Mouse (Mus musculus): ENCODE measurements around the gene Dhrs7b. TPM values are rescaled to one million over a fixed set of nuclear protein-coding genes. Genes with fewer than 3 reads are reported as not detected.
"Not testable (repeated sequence)": the region's sequence is repeated elsewhere in the genome, so short reads cannot be mapped to it uniquely, and the experiment has no call there.

The Dhrs7b gene
- polyA plus RNA-seq, 1 experiment: 6.0 TPM

GRCm38 (mm10) chr11:60864166-60864565, 33.7 kb downstream of the Dhrs7b start:
- WGBS: 98% methylated on average over 2 of the region's 2 CpGs
- TF ChIP-seq POLR2A (IDR thresholded peaks at IDR 0.05; ENCODE audit: low read depth, low read length) (no peak), CTCF (IDR thresholded peaks at IDR 0.05; ENCODE audit: extremely low read depth, insufficient read depth, insufficient read length, insufficient replicate concordance) (no peak)
- no peaks in the 10 kb centered on the region for H3K27me3 ChIP-seq (ENCODE audit: control insufficient read depth, insufficient read depth, low read length)
- no peak for DNase-seq (ENCODE audit: low read depth in 1 of 2, low spot score in 2 of 2)
- no peak overlapping the region for H3K4me3 ChIP-seq (ENCODE audit: extremely low read depth, insufficient read depth, insufficient read length)
- H3K36me3 ChIP-seq (ENCODE audit: control insufficient read depth, insufficient read depth, low read length): peaks cover 17% of the 10 kb centered on the region
- no peak overlapping the region for H3K27ac ChIP-seq (ENCODE audit: insufficient read depth, low read length)
- H3K4me1 ChIP-seq (ENCODE audit: control insufficient read depth, insufficient read depth, insufficient read length): no peaks in the 10 kb centered on the region

- Histone ChIP-seq H3K4me1 (ENCODE audit: control insufficient read depth, insufficient read depth, insufficient read length) (no peaks in the 10 kb centered on the region), H3K27me3 (ENCODE audit: control insufficient read depth, insufficient read depth, low read length) (no peaks in the 10 kb centered on the region), H3K36me3 (ENCODE audit: control insufficient read depth, insufficient read depth, low read length) (peaks cover 17% of the 10 kb centered on the region), H3K27ac (ENCODE audit: insufficient read depth, low read length) (no peak overlapping the region), H3K4me3 (ENCODE audit: extremely low read depth, insufficient read depth, insufficient read length) (no peak overlapping the region)
- TF ChIP-seq POLR2A (IDR thresholded peaks at IDR 0.05; ENCODE audit: low read depth, low read length) (no peak), CTCF (IDR thresholded peaks at IDR 0.05; ENCODE audit: extremely low read depth, insufficient read depth, insufficient read length, insufficient replicate concordance) (no peak)
- no peak for DNase-seq (ENCODE audit: low read depth in 1 of 2, low spot score in 2 of 2)
- 92% methylated on average over 14 of the region's 14 CpGs for WGBS
These were observed 34.5 kb downstream of the Dhrs7b start for GRCm38 (mm10) chr11:60864916-60865315.

DNA sequence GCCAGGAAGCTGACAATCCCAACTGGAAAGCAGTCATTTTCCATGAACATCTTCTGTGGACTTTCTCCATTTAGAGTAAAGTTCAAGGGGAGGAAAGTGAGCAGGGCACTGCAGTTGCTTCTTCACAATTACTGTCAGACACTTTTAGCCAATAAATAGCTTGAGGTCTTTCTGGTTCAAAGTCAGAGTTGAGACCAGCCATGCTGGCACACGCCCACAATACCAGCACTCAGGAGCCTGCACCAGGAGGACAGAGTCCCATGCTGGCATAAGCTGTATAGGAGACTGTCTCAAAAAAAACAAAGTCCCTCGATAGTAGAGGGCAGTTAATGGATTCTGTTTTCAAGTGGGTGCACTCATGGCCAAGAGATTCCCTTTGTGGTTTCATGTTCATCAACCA, 35.6 kb downstream of the Dhrs7b start:
- no peak for DNase-seq (ENCODE audit: low read depth in 1 of 2, low spot score in 2 of 2)
- Histone ChIP-seq H3K27ac (ENCODE audit: insufficient read depth, low read length) (no peak overlapping the region), H3K4me3 (ENCODE audit: extremely low read depth, insufficient read depth, insufficient read length) (no peak overlapping the region), H3K27me3 (ENCODE audit: control insufficient read depth, insufficient read depth, low read length) (no peaks in the 10 kb centered on the region), H3K36me3 (ENCODE audit: control insufficient read depth, insufficient read depth, low read length) (peaks cover 17% of the 10 kb centered on the region), H3K4me1 (ENCODE audit: control insufficient read depth, insufficient read depth, insufficient read length) (no peaks in the 10 kb centered on the region)
- TF ChIP-seq CTCF (IDR thresholded peaks at IDR 0.05; ENCODE audit: extremely low read depth, insufficient read depth, insufficient read length, insufficient replicate concordance): no peak
- no peak for TF ChIP-seq POLR2A (IDR thresholded peaks at IDR 0.05; ENCODE audit: low read depth, low read length)
- WGBS: 79% methylated on average over 2 of the region's 2 CpGs

GRCm38 (mm10) chr11:60867456-60867855, 37.0 kb downstream of the Dhrs7b start:
- no peak for DNase-seq (ENCODE audit: low read depth in 1 of 2, low spot score in 2 of 2)
- TF ChIP-seq CTCF (IDR thresholded peaks at IDR 0.05; ENCODE audit: extremely low read depth, insufficient read depth, insufficient read length, insufficient replicate concordance) (no peak), POLR2A (IDR thresholded peaks at IDR 0.05; ENCODE audit: low read depth, low read length) (no peak)
- H3K4me3 ChIP-seq (ENCODE audit: extremely low read depth, insufficient read depth, insufficient read length): no peak overlapping the region
- WGBS: 88% methylated on average over 3 of the region's 3 CpGs
- peaks cover 16% of the 10 kb centered on the region for H3K36me3 ChIP-seq (ENCODE audit: control insufficient read depth, insufficient read depth, low read length)
- H3K27me3 ChIP-seq (ENCODE audit: control insufficient read depth, insufficient read depth, low read length): no peaks in the 10 kb centered on the region
- no peak overlapping the region for H3K27ac ChIP-seq (ENCODE audit: insufficient read depth, low read length)
- no peaks in the 10 kb centered on the region for H3K4me1 ChIP-seq (ENCODE audit: control insufficient read depth, insufficient read depth, insufficient read length)

- Histone ChIP-seq H3K27ac (ENCODE audit: insufficient read depth, low read length) (no peak overlapping the region), H3K4me1 (ENCODE audit: control insufficient read depth, insufficient read depth, insufficient read length) (peaks cover 1% of the 10 kb centered on the region; the same call in 1 of the 2 replicates), H3K36me3 (ENCODE audit: control insufficient read depth, insufficient read depth, low read length) (peaks cover 16% of the 10 kb centered on the region), H3K27me3 (ENCODE audit: control insufficient read depth, insufficient read depth, low read length) (no peaks in the 10 kb centered on the region), H3K4me3 (ENCODE audit: extremely low read depth, insufficient read depth, insufficient read length) (no peak overlapping the region)
- TF ChIP-seq POLR2A (IDR thresholded peaks at IDR 0.05; ENCODE audit: low read depth, low read length) (no peak), CTCF (IDR thresholded peaks at IDR 0.05; ENCODE audit: extremely low read depth, insufficient read depth, insufficient read length, insufficient replicate concordance) (no peak)
- WGBS: 85% methylated on average over 8 of the region's 8 CpGs
- DNase-seq (ENCODE audit: low read depth in 1 of 2, low spot score in 2 of 2): no peak
These were observed 37.5 kb downstream of the Dhrs7b start for GRCm38 (mm10) chr11:60867904-60868303.

- H3K4me3 ChIP-seq (ENCODE audit: extremely low read depth, insufficient read depth, insufficient read length); H3K27me3 ChIP-seq (ENCODE audit: control insufficient read depth, insufficient read depth, low read length); H3K36me3 ChIP-seq (ENCODE audit: control insufficient read depth, insufficient read depth, low read length); H3K4me1 ChIP-seq (ENCODE audit: control insufficient read depth, insufficient read depth, insufficient read length); DNase-seq (ENCODE audit: low read depth in 1 of 2, low spot score in 2 of 2); H3K27ac ChIP-seq (ENCODE audit: insufficient read depth, low read length): not testable (repeated sequence)
- 89% methylated on average over 6 of the region's 6 CpGs for WGBS
These were observed 39.0 kb downstream of the Dhrs7b start for GRCm38 (mm10) chr11:60869471-60869870.

- peaks cover 6% of the 10 kb centered on the region; the same call in 1 of the 2 replicates for H3K4me1 ChIP-seq (ENCODE audit: control insufficient read depth, insufficient read depth, insufficient read length)
- H3K27me3 ChIP-seq (ENCODE audit: control insufficient read depth, insufficient read depth, low read length): no peaks in the 10 kb centered on the region
- H3K4me3 ChIP-seq (ENCODE audit: extremely low read depth, insufficient read depth, insufficient read length): no peak overlapping the region
- TF ChIP-seq CTCF (IDR thresholded peaks at IDR 0.05; ENCODE audit: extremely low read depth, insufficient read depth, insufficient read length, insufficient replicate concordance): no peak
- TF ChIP-seq POLR2A (IDR thresholded peaks at IDR 0.05; ENCODE audit: low read depth, low read length): no peak
- 91% methylated on average over 4 of the region's 4 CpGs for WGBS
- no peak for DNase-seq (ENCODE audit: low read depth in 1 of 2, low spot score in 2 of 2)
- no peaks in the 10 kb centered on the region for H3K36me3 ChIP-seq (ENCODE audit: control insufficient read depth, insufficient read depth, low read length)
- no peak overlapping the region for H3K27ac ChIP-seq (ENCODE audit: insufficient read depth, low read length)
These were observed 41.0 kb downstream of the Dhrs7b start for GRCm38 (mm10) chr11:60871409-60871808.
